Mouse (Mus musculus): Measurements from ENCODE around the gene Tab1.
A peak's percentile ranks its signal among the peaks of the same experiment; 100 is the strongest.

The Tab1 gene

GRCm38 (mm10) chr15:80163716-80164115, 30.8 kb downstream of the Tab1 start:
- DNase-seq: no peak

GRCm38 (mm10) chr15:80165396-80165795, 32.5 kb downstream of the Tab1 start:
- peak; percentile 67 for DNase-seq

DNA sequence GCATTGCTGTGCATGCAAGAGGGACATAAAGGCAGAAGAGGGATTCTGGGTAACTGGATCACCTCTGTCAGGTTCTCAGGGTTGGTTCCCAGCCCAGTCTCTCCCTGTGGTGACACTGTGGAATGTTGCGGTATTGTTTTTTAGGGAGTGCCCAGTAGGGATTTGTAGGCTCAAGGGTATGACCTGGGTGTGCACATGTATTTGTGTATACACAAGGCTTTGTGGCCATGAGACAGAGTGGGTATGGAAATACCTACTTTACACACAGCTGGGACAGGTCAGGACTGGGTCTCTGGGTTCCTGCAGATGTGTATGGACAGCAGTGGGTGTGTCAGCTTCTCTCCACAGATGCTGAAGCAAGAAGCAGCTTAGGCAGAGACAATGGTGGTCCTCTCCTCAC, 36.6 kb downstream of the Tab1 start:
- DNase-seq: no peak

DNA sequence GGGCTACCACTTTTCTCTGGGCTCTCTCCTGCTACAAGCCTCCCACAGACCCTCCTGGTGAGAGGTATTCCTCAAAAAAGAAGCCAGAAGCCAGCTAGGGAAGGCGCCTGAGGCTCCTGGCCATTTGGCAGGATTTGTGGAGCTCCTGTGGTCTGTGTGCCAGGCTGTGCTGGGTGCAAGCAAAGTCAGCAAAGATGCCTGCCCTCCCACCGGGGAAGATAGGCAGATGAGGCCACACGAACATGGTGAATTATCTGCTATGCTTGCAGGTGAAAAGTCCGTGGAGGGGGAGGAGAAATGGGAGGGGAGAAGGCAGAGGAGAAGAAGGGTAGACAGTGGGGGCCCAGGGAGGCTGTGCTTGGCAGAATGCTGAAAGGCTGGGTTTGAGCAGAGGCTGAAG, 37.4 kb downstream of the Tab1 start:
- DNase-seq: no peak

- no peak for DNase-seq
Measured at GRCm38 (mm10) chr15:80171286-80171685, 38.4 kb downstream of the Tab1 start.

DNA sequence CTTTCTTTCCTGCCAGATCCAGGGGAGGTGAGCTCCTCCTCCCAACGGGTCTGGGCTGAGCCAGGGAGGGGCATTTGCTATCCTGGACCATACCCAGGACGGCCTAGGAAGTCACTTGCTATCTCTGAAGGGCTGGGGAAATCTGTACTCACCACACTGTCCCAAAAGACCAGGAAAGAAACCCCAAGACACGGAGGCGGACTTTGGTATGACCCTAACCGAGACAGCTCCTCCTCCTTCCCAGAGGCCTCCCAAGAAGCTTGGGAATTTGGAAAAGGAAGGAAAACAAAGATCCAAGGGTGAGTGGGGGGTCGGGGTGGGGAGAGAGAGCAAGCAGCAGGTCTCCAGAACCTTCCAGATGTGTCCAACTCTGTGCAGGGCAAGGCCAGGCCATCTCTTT, 38.9 kb downstream of the Tab1 start:
- no peak for DNase-seq

DNA sequence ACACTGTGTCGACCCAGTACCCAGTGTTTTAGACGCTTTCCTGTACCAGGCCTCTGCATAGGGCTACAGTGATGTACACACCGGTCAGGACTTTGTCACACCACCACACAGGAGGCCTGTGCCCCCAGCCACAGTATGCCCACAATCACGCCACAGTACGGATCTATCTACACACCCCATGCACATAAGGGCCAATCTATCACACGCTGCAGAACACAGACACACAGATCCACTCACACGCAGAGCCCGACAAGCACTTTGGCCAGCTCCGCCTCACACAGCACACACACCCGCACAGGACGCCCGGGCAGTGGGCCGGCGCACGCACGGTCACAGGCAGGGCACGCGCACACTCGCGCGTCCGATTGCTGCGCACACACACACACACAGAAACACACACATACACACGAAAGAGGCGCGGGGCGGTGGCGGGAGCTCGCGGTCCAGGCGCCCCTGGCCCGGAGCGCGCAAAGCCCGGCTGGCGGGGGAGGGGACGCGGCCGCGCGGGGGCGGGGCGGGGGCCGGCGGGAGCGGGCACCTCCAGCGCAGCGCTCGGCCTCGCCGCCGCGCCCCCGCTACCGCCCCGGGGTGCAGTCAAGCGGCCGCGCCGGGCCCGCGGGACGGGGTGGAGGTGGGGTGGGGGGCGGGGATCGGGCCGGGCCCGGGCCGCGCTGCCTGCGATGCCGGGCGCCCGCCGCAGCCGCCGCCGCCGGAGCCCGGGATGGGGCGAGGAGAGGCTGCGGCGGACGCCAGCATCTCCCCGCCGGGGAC, 40.3 kb downstream of the Tab1 start, which contains the start of gene Mgat3:
Gene Mgat3, plus strand, starts transcription at position 721 of the 771 bp plus-strand sequence.
- DNase-seq: peak; percentile 62

DNA sequence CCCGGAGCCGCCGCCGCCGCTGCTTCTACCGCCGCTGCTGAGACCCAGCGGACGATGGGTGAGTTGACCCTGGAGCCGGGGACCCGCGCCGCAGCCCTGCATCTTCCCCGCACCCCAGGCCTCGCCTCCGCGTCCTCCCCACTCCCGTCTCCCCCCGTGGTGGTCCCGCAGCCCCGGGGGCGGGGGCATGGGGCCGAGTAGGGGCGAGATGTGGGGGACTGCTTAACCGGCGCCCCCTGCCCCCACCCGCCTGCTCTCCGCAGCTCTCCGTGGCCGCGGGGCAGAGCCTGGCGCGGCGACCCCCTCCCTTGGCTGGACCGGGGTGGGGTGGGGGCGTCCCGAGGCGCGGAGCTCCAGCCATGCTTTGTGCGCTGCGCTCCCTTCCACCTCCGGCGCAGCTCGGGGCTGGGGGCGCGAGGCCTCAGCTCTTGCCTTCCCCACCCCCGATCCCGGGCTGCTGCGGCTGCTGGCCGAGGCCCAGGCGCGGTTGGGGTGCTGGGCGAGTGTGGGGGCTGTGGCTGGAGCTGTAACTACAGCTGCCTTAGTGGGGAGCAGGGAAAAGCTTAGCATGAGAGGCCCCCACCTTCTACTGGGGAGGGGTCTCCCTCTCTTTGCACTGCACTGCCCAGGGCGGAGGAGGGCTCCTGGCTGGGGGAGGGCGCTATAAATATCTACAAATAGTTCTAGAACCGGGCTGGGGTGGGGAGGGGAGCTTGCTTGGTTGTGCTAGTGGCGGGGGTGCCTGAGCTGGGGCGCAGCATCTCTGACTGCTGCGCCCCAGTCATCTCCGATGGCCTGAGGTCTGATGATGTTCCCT, 41.1 kb downstream of the Tab1 start:
- peak; percentile 56 for DNase-seq

DNA sequence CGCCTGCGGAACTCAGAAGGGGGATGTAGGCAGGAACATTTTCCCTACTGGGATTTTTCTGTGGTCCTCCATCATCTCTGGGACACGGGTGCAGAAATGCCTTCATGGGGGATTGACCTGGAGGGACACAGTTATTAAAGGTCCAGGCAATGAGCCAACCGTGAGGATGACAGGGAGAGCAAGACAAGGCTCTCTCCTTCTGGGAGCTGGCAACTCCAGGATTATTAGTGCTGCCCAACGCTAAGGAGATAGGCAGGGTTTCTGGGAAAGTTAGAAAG, 41.6 kb downstream of the Tab1 start:
- no peak for DNase-seq

DNA sequence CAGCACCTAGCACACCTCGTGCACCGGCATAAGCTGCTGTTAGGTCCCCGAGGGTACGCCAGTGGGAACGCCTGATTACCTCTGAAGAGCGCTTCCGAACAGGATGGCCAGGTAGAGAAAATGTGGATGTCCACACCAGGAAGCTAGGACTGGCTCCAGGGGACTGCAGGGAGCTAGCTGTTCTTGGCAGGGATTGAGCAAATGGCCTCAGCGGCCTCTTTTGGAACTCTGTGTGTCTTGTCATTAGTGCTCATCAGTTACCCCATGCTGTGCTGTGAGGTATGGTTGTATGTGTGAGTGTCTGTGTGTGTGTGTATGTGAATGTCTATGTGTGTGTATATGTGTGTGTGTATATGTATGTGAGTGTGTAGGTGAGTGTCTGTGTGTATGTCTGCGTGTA, 42.4 kb downstream of the Tab1 start:
- no peak for DNase-seq

- no peak for DNase-seq
Measured at GRCm38 (mm10) chr15:80175756-80176155, 42.8 kb downstream of the Tab1 start.

DNA sequence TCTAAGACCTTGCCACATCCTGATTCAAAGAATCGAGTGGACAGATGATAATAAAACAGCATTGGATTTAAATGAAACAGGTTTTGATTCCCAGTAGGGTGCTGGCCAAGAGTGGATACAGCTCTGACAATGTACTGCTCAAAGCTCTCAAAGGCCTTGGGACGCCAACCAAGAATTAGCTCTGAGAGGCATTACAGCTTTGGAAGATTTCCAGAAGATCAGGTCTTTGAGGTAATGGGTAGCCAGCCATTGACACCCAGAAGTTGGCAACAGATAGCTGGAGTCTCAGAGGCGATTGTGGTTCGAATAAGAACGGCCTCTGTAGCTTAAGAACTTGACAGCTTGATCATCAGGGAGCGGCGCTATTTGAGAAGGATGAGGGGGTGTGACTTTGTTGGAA, 48.6 kb downstream of the Tab1 start:
- no peak for DNase-seq

DNA sequence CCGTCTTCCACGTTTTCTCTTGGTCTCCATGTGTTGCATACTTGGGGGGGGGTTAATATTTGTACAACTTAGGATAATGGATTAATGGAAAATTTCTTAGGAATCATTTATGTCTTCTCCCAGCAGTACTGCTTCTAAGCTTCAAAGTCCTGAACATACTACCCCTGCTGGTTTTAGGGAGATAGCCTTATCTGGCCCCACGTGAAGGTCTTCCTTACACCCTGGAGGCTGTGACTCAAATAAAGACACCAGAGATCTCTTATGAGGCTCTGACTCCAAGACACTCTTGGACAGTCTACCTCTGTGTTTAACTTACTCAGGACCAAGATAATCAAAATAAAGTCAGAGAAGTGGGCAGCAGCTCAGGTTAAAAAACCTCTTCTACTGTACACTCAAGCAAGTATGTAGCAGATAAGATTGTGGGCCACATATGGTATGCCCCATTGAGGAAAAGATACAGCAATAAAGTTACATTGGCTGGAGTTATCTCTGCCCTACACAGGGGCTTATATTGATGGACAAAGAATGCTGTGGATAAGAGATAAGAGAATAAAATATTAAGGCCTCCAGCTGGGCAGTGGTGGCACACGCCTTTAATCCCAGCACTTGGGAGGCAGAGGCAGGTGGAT, 49.3 kb downstream of the Tab1 start:
- no peak for DNase-seq

DNA sequence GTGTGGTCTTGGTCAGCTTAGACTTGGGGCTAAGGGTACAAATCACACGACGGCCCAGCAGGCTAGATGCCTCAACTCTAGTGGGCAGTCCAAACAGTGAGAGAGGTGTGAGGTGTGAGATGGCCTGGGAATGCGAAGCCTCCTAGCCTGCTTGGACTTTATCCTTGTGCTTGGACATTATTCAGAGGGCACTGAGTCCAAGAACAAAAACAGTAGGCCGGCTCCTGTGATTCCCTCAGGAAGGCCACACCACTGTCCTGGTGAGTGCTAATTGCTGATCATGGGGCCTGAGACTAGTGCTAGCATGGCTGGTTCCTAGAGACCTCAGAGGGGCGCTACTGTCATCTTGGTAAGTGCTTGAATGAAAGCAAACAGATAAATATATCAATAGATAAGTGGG, 56.0 kb downstream of the Tab1 start:
- no peak for DNase-seq

GRCm38 (mm10) chr15:80190075-80190474, 57.1 kb downstream of the Tab1 start:
- DNase-seq: peak; percentile 43

DNA sequence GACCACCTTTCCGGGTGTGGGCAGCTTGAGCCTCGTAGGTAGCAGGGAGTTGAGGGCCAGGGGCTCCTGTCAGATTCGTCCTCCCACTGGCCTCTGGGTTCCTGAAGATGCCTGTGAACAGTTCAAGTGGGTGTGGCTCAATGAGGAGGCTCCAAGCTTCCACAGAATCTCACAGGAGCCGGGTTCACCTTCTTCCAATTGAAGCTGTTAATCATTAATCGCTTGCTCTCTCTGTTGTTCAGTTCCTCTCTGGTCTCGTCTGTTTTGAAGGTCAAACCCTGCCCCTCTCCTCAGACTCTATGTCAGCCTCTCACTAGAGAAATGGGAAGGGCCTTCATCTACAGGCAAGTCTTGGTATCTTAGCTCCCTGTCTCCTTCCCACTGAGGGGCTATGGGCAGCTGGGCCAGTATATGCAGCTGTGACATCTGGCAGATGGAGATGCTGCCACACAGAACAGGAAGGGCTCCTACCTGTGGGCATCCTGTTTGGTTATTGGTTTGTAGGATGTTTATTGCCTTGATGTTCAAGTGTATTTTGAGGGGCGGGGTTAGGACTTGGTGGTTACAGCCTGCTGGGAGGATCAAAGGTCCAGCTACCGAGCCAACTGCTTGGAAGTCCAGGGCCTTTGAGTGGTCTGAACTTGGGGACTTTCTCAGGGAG, 58.8 kb downstream of the Tab1 start:
- DNase-seq: no peak

GRCm38 (mm10) chr15:80192246-80192585, 59.3 kb downstream of the Tab1 start:
- no peak for DNase-seq

- no peak for DNase-seq
Measured at GRCm38 (mm10) chr15:80192847-80193246, 59.9 kb downstream of the Tab1 start.

- no peak for DNase-seq
Measured at GRCm38 (mm10) chr15:80199556-80199955, 66.6 kb downstream of the Tab1 start.

- DNase-seq: peak; percentile 84
Measured at GRCm38 (mm10) chr15:80202111-80202775, 69.3 kb downstream of the Tab1 start.

DNA sequence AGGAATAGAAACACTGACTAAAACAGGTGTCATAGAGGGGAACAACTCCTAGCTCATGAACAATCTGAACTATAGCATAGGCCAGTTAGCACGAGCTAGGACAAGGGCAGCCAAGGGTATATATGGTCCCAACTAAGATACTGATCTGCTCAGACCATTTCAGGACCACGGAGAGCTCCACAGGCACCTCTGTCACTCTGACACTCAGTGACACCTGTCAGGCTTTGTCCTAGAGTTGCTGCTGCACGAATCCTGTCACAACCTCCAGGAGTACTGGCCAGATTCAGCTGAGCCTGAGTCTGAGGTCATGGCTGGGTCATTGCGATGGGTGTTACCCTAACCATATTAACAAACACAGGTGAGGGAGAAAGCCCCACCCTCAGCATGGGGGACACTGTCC, 70.5 kb downstream of the Tab1 start:
- DNase-seq: no peak

DNA sequence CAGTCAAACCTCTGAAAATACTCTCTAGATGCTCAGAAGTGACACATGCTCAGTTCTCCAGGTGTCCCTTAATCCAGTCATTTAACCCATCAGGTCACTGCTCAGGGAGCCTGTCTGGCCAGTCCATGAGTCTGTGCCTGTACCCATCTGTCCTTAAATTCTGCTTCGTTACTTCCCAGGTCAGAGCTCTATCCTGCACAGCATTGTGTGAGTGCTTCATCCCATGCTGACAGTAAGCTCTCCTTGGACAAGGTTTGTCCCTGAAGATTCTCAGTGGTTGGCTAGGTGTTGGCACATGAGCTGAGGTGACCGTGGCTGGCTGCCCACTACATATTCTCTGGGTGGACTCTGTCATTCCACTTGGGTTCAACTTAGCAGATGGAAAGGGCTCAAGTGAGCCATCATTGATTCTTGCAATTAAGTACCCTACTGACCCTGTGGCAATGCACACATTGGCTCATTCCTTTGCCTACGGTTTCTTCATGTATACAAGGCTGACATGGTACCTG, 73.2 kb downstream of the Tab1 start:
- DNase-seq: no peak

- no peak for DNase-seq
Measured at GRCm38 (mm10) chr15:80208446-80208845, 75.5 kb downstream of the Tab1 start.
